Mouse (Mus musculus) stomach, embryonic 16.5 days (tissue): ENCODE data around the gene Edem2. TPM values are rescaled to one million over a fixed set of nuclear protein-coding genes. Genes with fewer than 3 reads are reported as not detected.

ENCODE experiments used
- ATAC-seq: fragments of 200-750 bp; cut with Nextera tagmentation; 2 replicates; pipeline ENCODE4 v1.8.0; 2017; ENCODE audit warnings: moderate number of reproducible peaks, moderate TSS enrichment; ENCODE audit not compliant: insufficient read depth, low FRiP score
- H3K27ac ChIP-seq: fragments of 300-500 bp; sonication (generic); 2 replicates; pipeline ENCODE4 v1.5.1; 2014; ENCODE audit warnings: low read length
- H3K27me3 ChIP-seq: fragments of 300-500 bp; sonication (generic); 2 replicates; pipeline ENCODE4 v1.6.1; 2014; ENCODE audit warnings: low read length, control low read depth, mixed read lengths; ENCODE audit not compliant: control insufficient read depth, insufficient read depth
- H3K36me3 ChIP-seq: fragments of 300-500 bp; sonication (generic); 2 replicates; pipeline ENCODE4 v1.6.1; 2014; ENCODE audit warnings: low read length; ENCODE audit not compliant: control insufficient read depth, insufficient read depth
- H3K4me1 ChIP-seq: fragments of 300-500 bp; sonication (generic); 2 replicates; pipeline ENCODE4 v1.6.1; 2014; ENCODE audit warnings: low read length, control low read depth, mixed read lengths; ENCODE audit not compliant: control insufficient read depth, insufficient read depth
- H3K4me2 ChIP-seq: fragments of 300-500 bp; sonication (generic); 2 replicates; pipeline ENCODE4 v1.6.1; 2014; ENCODE audit warnings: low read depth, low read length, mixed read lengths
- H3K4me3 ChIP-seq: fragments of 300-500 bp; sonication (generic); replicated peaks from 2 replicates; pipeline ENCODE4 v1.5.1; 2014; ENCODE audit warnings: mild to moderate bottlenecking, low read length
- H3K9ac ChIP-seq: fragments of 300-500 bp; sonication (generic); 2 replicates; pipeline ENCODE4 v1.6.1; 2014; ENCODE audit warnings: low read length
- H3K9me3 ChIP-seq: fragments of 300-500 bp; sonication (generic); replicated peaks from 2 replicates; pipeline ENCODE4 v1.6.1; 2016; ENCODE audit warnings: low read length, control low read depth; ENCODE audit not compliant: control insufficient read depth
- WGBS: fragments of 180-500 bp; shearing (Covaris S2); extraction: QIAGEN DNeasy Blood & Tissue Kit; methylation state at CpG from one replicate; pipeline ENCODE4 v1.1.7; 2014; 5-methylcytosine and 5-hydroxymethylcytosine counted together
- polyA plus RNA-seq: library from polyadenylated mRNA; unstranded; fragments of >200 nt; fragmentation: Nextera tagmentation; extraction: Ambion mirVana; gene quantifications from 2 replicates; pipeline ENCODE4 v1.2.1, GENCODE M21; 2015

Gene Edem2
- polyA plus RNA-seq, 1 experiment from 2014 or later: 114 TPM

DNA sequence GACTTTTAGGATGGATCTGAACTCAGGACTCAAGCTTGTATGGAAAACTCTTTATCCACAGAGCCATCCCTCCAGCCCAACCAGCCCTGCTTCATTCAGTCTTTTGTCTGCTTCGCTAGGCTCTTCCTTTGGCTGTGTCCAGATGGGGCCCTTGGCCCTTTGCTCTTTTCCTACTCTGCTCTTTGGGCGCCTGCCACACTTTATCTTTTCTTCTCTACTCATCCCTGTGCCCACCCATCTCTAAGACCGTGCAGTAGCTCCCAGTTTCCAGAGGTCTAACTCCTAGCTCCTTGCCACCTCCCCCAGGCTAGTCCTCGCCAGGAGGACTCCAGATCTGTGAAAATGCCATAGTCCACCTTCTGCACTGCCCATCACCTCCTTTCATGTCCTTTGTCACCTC is 44.4 kb upstream of the Edem2 start:
- peaks cover 24% of the 10 kb centered on the region for H3K27me3 ChIP-seq
- 52% methylated on average over 4 of the region's 4 CpGs for WGBS
- no peak for ATAC-seq

DNA sequence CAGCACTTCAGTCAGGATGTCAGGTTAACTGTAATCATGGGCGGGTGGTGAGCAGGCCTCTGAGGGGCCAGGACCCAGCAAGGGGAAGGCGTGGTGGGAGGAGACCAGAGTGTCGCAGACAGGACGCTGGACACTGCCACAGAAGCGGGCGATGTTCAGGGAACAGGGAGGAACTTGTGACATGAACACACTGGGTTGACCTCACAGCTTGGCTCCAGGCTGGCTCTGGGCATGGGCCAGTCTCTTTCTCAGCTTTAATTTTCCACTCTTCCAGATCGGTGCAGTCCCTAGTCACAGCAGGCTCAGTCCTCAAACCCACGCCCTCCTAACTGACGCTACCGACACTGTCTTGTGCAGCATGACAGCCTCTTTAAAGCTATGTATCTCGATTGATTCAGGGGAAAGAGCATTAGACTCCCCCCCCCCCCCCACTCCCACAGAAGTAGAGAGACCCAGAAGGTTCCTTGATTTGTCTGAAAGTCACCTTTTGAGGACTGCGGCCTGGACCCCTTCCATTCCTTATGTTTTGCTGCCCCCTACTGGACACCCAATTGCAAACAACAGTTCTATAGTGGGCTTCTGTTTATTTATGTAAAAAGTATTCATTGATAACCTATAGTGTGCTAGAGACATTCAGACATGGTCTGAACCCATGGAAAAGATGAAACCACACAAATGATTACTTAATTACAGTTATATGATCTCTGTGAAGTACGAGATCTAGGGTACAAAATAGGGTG is 35.6 kb upstream of the Edem2 start:
- no peaks in the 10 kb centered on the region for H3K4me1 ChIP-seq
- 0 out of 2 replicates have a peak overlapping the region, but pooled peaks have one; percentile 9 for H3K9ac ChIP-seq
- H3K9me3 ChIP-seq: no peaks in the 10 kb centered on the region
- H3K36me3 ChIP-seq: no peaks in the 10 kb centered on the region
- H3K4me3 ChIP-seq: no peak overlapping the region
- H3K27me3 ChIP-seq: no peaks in the 10 kb centered on the region
- H3K4me2 ChIP-seq: no peak overlapping the region
- ATAC-seq: peak; percentile 44; the same call in 1 of the 2 replicates
- WGBS: 48% methylated on average over 13 of the region's 13 CpGs
- H3K27ac ChIP-seq: no peak overlapping the region

More for the DNA sequence above, 44.4 kb upstream of the Edem2 start:
- Histone ChIP-seq H3K36me3 (no peaks in the 10 kb centered on the region), H3K27ac (no peak overlapping the region), H3K4me1 (peaks cover 2% of the 10 kb centered on the region; the same call in 1 of the 2 replicates), H3K9me3 (no peaks in the 10 kb centered on the region), H3K4me3 (no peak overlapping the region), H3K9ac (no peak overlapping the region), H3K4me2 (no peak overlapping the region)

GRCm38 (mm10) chr2:155756855-155757566 is 27.7 kb upstream of the Edem2 start:
- Histone ChIP-seq H3K27ac (no peak overlapping the region), H3K4me1 (no peaks in the 10 kb centered on the region), H3K4me2 (no peak overlapping the region), H3K27me3 (no peaks in the 10 kb centered on the region), H3K9ac (no peak overlapping the region), H3K36me3 (no peaks in the 10 kb centered on the region), H3K4me3 (no peak overlapping the region), H3K9me3 (no peaks in the 10 kb centered on the region)
- WGBS: 65% methylated on average over 14 of the region's 14 CpGs
- no peak for ATAC-seq

DNA sequence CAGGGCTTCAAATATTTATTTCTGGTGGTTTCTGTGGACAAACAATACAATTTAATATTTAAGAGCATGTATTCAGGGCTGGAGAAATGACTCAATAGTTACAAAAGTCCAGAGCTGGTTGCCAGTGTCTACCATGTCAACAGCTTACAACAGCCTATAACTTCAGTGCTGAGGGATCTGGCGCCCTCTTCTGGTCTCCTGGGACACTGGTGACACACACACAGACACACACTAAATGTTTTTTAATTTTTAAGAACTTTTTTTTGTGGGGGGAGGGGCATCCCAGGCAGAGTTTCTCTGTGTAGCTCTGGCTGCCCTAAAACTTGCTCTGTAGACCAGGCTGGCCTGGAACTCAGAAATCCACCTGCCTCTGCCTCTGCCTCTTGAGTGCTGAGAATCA is 26.5 kb upstream of the Edem2 start:
- WGBS: 7% methylated on average over 1 of the region's 1 CpGs

GRCm38 (mm10) chr2:155751014-155751786 is 21.9 kb upstream of the Edem2 start, which contains the start of gene Procr:
Gene Procr (plus strand): TSS chr2:155751117.
- Histone ChIP-seq H3K4me2 (peak within 1 kb of the TSS; percentile 72), H3K36me3 (no peaks in the 10 kb centered on the region), H3K27me3 (no peaks in the 10 kb centered on the region), H3K4me1 (no peaks in the 10 kb centered on the region), H3K4me3 (peak within 1 kb of the TSS; percentile 48), H3K9ac (peak within 1 kb of the TSS; percentile 68), H3K27ac (no peak within 1 kb of the TSS), H3K9me3 (no peaks in the 10 kb centered on the region)
- WGBS: 2% methylated on average over 25 of the region's 25 CpGs
- ATAC-seq: peak; percentile 85

More for the DNA sequence above, 26.5 kb upstream of the Edem2 start:
- no peak overlapping the region for H3K9ac ChIP-seq
- no peaks in the 10 kb centered on the region for H3K27me3 ChIP-seq
- no peak overlapping the region for H3K4me2 ChIP-seq
- no peak for ATAC-seq
- H3K4me3 ChIP-seq: no peak overlapping the region
- no peaks in the 10 kb centered on the region for H3K36me3 ChIP-seq
- no peaks in the 10 kb centered on the region for H3K4me1 ChIP-seq
- no peaks in the 10 kb centered on the region for H3K9me3 ChIP-seq
- H3K27ac ChIP-seq: no peak overlapping the region

DNA sequence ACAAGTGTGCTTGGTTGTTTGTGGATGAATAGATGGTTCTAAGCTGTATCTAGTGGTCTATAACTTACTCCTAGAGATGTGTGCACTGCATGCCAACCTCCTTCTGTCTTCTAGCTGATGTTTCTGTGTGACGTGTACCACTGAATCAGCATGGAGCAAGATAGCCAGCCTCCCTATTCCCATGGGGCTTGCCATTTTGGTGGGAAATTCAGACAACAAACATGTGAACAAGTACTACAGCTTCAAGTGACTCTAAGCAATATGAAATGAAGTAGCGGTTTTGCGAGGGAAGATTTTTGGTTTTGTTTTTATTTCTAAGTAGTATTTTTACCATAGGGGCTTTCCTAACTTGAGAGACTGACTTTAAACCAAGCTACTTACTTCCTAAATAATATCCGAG is 20.1 kb upstream of the Edem2 start:
- no peak overlapping the region for H3K27ac ChIP-seq
- no peaks in the 10 kb centered on the region for H3K4me1 ChIP-seq
- H3K27me3 ChIP-seq: no peaks in the 10 kb centered on the region
- no peak for ATAC-seq
- H3K4me2 ChIP-seq: no peak overlapping the region
- no peaks in the 10 kb centered on the region for H3K9me3 ChIP-seq
- H3K36me3 ChIP-seq: no peaks in the 10 kb centered on the region
- no peak overlapping the region for H3K4me3 ChIP-seq
- H3K9ac ChIP-seq: no peak overlapping the region
- 84% methylated on average over 4 of the region's 4 CpGs for WGBS

DNA sequence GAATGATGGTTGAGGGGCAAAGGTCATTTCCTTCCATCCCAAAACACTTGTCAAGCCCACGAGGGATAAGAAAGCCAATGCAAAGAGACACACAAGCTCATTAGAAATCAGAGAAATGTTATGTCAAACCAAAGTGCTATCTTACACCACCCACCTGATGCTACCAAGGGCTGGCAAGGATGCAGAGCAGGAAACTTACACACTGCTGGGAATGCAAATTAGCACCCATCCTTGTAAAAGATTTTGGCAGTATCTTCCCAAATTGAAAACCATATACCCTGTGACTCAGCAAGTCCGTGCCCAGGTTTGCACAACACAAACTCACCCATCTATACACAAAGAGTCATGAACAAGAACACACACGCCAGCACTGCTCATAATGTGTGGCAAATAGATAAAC is 16.2 kb upstream of the Edem2 start:
- 41% methylated on average over 3 of the region's 3 CpGs for WGBS

GRCm38 (mm10) chr2:155743351-155743750 is 14.1 kb upstream of the Edem2 start:
- H3K9me3 ChIP-seq: no peaks in the 10 kb centered on the region
- 74% methylated on average over 9 of the region's 9 CpGs for WGBS
- H3K27me3 ChIP-seq: no peaks in the 10 kb centered on the region
- no peak for ATAC-seq
- 0 out of 2 replicates have a peak overlapping the region, but pooled peaks have one; percentile 15 for H3K27ac ChIP-seq
- no peak overlapping the region for H3K9ac ChIP-seq
- no peaks in the 10 kb centered on the region for H3K36me3 ChIP-seq
- H3K4me1 ChIP-seq: peaks cover 7% of the 10 kb centered on the region; the same call in 1 of the 2 replicates
- no peak overlapping the region for H3K4me2 ChIP-seq
- no peak overlapping the region for H3K4me3 ChIP-seq

More for the DNA sequence above, 16.2 kb upstream of the Edem2 start:
- no peak overlapping the region for H3K9ac ChIP-seq
- no peaks in the 10 kb centered on the region for H3K36me3 ChIP-seq
- no peaks in the 10 kb centered on the region for H3K9me3 ChIP-seq
- no peak for ATAC-seq
- H3K27ac ChIP-seq: no peak overlapping the region
- no peak overlapping the region for H3K4me3 ChIP-seq
- peaks cover 7% of the 10 kb centered on the region; the same call in 1 of the 2 replicates for H3K4me1 ChIP-seq
- H3K4me2 ChIP-seq: no peak overlapping the region
- no peaks in the 10 kb centered on the region for H3K27me3 ChIP-seq
